Mouse (Mus musculus) intestine, embryonic 15.5 days (tissue): ENCODE measurements around the gene Ptprh. TPM values are rescaled to one million over a fixed set of nuclear protein-coding genes. Genes with fewer than 3 reads are reported as not detected.
"Not testable (repeated sequence)": the region's sequence is repeated elsewhere in the genome, so short reads cannot be mapped to it uniquely, and the experiment has no call there.

Experiments
- ATAC-seq: fragments of 200-750 bp; cut with Nextera tagmentation; 2 replicates; pipeline ENCODE4 v1.8.0; 2017; ENCODE audit warnings: moderate TSS enrichment, moderate library complexity
- H3K27ac ChIP-seq: fragments of 300-500 bp; sonication (generic); 2 replicates; pipeline ENCODE4 v1.5.1; 2015; ENCODE audit warnings: mild to moderate bottlenecking, inconsistent platforms
- H3K27me3 ChIP-seq: fragments of 300-500 bp; sonication (generic); replicated peaks from 2 replicates; pipeline ENCODE4 v1.6.1; 2015; ENCODE audit warnings: inconsistent platforms
- H3K36me3 ChIP-seq: fragments of 300-500 bp; sonication (generic); 2 replicates; pipeline ENCODE4 v1.6.1; 2015; ENCODE audit warnings: inconsistent platforms
- H3K4me1 ChIP-seq: fragments of 300-500 bp; sonication (generic); replicated peaks from 2 replicates; pipeline ENCODE4 v1.6.1; 2015; ENCODE audit warnings: inconsistent platforms
- H3K4me2 ChIP-seq: fragments of 300-500 bp; sonication (generic); replicated peaks from 2 replicates; pipeline ENCODE4 v1.6.1; 2015; ENCODE audit warnings: mild to moderate bottlenecking, inconsistent platforms
- H3K4me3 ChIP-seq: fragments of 300-500 bp; sonication (generic); replicated peaks from 2 replicates; pipeline ENCODE4 v1.5.1; 2015; ENCODE audit warnings: inconsistent platforms
- H3K9ac ChIP-seq: fragments of 300-500 bp; sonication (generic); 2 replicates; pipeline ENCODE4 v1.6.1; 2015; ENCODE audit warnings: inconsistent platforms
- H3K9me3 ChIP-seq: fragments of 300-500 bp; sonication (generic); 2 replicates; pipeline ENCODE4 v1.6.1; 2016; ENCODE audit warnings: inconsistent platforms
- WGBS: fragments of 180-500 bp; shearing (Covaris S2); methylation state at CpG from one replicate; pipeline ENCODE4 v1.1.7; 2015; 5-methylcytosine and 5-hydroxymethylcytosine counted together
- polyA plus RNA-seq: library from polyadenylated mRNA; unstranded; fragments of >200 nt; fragmentation: Nextera tagmentation; extraction: Ambion mirVana; gene quantifications from 2 replicates; pipeline ENCODE4 v1.2.1, GENCODE M21; 2015

The Ptprh gene
- polyA plus RNA-seq, 1 experiment from 2014 or later: 1.1 TPM

GRCm38 (mm10) chr7:4581481-4581880, 22.4 kb downstream of the Ptprh start:
- WGBS: 82% methylated on average over 3 of the region's 3 CpGs
- not testable (repeated sequence) for ATAC-seq, H3K36me3 ChIP-seq, H3K27ac ChIP-seq, H3K9me3 ChIP-seq, H3K4me3 ChIP-seq, H3K4me2 ChIP-seq, H3K4me1 ChIP-seq, H3K27me3 ChIP-seq, H3K9ac ChIP-seq

GRCm38 (mm10) chr7:4572361-4572760, 31.5 kb downstream of the Ptprh start:
- not testable (repeated sequence) for H3K4me3 ChIP-seq, H3K27ac ChIP-seq, H3K4me2 ChIP-seq, H3K27me3 ChIP-seq, H3K9ac ChIP-seq, H3K4me1 ChIP-seq, H3K36me3 ChIP-seq, H3K9me3 ChIP-seq, ATAC-seq
- 59% methylated on average over 2 of the region's 2 CpGs for WGBS

GRCm38 (mm10) chr7:4562660-4563059, 41.2 kb downstream of the Ptprh start:
- Histone ChIP-seq H3K9me3 (no peaks in the 10 kb centered on the region), H3K27ac (no peak overlapping the region), H3K27me3 (no peaks in the 10 kb centered on the region), H3K4me1 (no peaks in the 10 kb centered on the region), H3K36me3 (no peaks in the 10 kb centered on the region), H3K4me2 (no peak overlapping the region), H3K9ac (no peak overlapping the region), H3K4me3 (no peak overlapping the region)
- ATAC-seq: no peak
- 91% methylated on average over 3 of the region's 3 CpGs for WGBS

- ATAC-seq: peak; percentile 65
- Histone ChIP-seq H3K4me2 (no peak overlapping the region), H3K36me3 (no peaks in the 10 kb centered on the region), H3K4me1 (0 out of 2 replicates have a peak, but pooled peaks cover 2% of the 10 kb centered on the region), H3K27me3 (no peaks in the 10 kb centered on the region), H3K9me3 (no peaks in the 10 kb centered on the region), H3K27ac (no peak overlapping the region), H3K4me3 (no peak overlapping the region), H3K9ac (no peak overlapping the region)
- WGBS: 66% methylated on average over 6 of the region's 6 CpGs
Observed at GRCm38 (mm10) chr7:4557167-4557560, 46.7 kb downstream of the Ptprh start.

GRCm38 (mm10) chr7:4556256-4557166, 47.3 kb downstream of the Ptprh start:
- WGBS: 19% methylated on average over 15 of the region's 15 CpGs
- H3K9ac ChIP-seq: no peak overlapping the region
- no peaks in the 10 kb centered on the region for H3K27me3 ChIP-seq
- no peaks in the 10 kb centered on the region for H3K9me3 ChIP-seq
- no peak overlapping the region for H3K27ac ChIP-seq
- 0 out of 2 replicates have a peak, but pooled peaks cover 2% of the 10 kb centered on the region for H3K4me1 ChIP-seq
- no peak overlapping the region for H3K4me2 ChIP-seq
- ATAC-seq: peak; percentile 96
- no peaks in the 10 kb centered on the region for H3K36me3 ChIP-seq
- no peak overlapping the region for H3K4me3 ChIP-seq

- peak; percentile 50 for ATAC-seq
- no peaks in the 10 kb centered on the region for H3K9me3 ChIP-seq
- no peak within 1 kb of the TSS for H3K27ac ChIP-seq
- WGBS: 4% methylated on average over 33 of the region's 33 CpGs
- H3K4me3 ChIP-seq: peak within 1 kb of the TSS; percentile 31
- peak within 1 kb of the TSS; percentile 37 for H3K9ac ChIP-seq
- peaks cover 9% of the 10 kb centered on the region; the same call in 1 of the 2 replicates for H3K4me1 ChIP-seq
- no peaks in the 10 kb centered on the region for H3K36me3 ChIP-seq
- H3K27me3 ChIP-seq: 0 out of 2 replicates have a peak, but pooled peaks cover 5% of the 10 kb centered on the region
- peak within 1 kb of the TSS; percentile 76 for H3K4me2 ChIP-seq
Observed at GRCm38 (mm10) chr7:4547221-4547641, 56.6 kb downstream of the Ptprh start, which contains the start of gene Syt5. Gene Syt5 (minus strand): TSS chr7:4547541.

GRCm38 (mm10) chr7:4546591-4547131, 57.2 kb downstream of the Ptprh start:
- H3K4me1 ChIP-seq: peaks cover 9% of the 10 kb centered on the region; the same call in 1 of the 2 replicates
- peak; percentile 76 for ATAC-seq
- H3K4me3 ChIP-seq: peak overlapping the region; percentile 31
- H3K4me2 ChIP-seq: peak overlapping the region; percentile 76
- H3K9me3 ChIP-seq: no peaks in the 10 kb centered on the region
- H3K27me3 ChIP-seq: 0 out of 2 replicates have a peak, but pooled peaks cover 5% of the 10 kb centered on the region
- H3K9ac ChIP-seq: no peak overlapping the region
- 2% methylated on average over 26 of the region's 26 CpGs for WGBS
- no peak overlapping the region for H3K27ac ChIP-seq
- no peaks in the 10 kb centered on the region for H3K36me3 ChIP-seq

- Histone ChIP-seq H3K9ac (no peak overlapping the region), H3K4me2 (peak overlapping the region; percentile 76; the same call in 1 of the 2 replicates), H3K4me3 (no peak overlapping the region), H3K4me1 (peaks cover 9% of the 10 kb centered on the region; the same call in 1 of the 2 replicates), H3K27ac (no peak overlapping the region), H3K9me3 (no peaks in the 10 kb centered on the region), H3K27me3 (0 out of 2 replicates have a peak, but pooled peaks cover 5% of the 10 kb centered on the region), H3K36me3 (no peaks in the 10 kb centered on the region)
- WGBS: 72% methylated on average over 15 of the region's 15 CpGs
- ATAC-seq: peak; percentile 16; the same call in 1 of the 2 replicates
Observed at GRCm38 (mm10) chr7:4546050-4546449, 57.8 kb downstream of the Ptprh start.

GRCm38 (mm10) chr7:4542013-4542412, 61.8 kb downstream of the Ptprh start:
- ATAC-seq: no peak
- 0 out of 2 replicates have a peak, but pooled peaks cover 5% of the 10 kb centered on the region for H3K27me3 ChIP-seq
- no peak overlapping the region for H3K4me2 ChIP-seq
- H3K9me3 ChIP-seq: no peaks in the 10 kb centered on the region
- no peak overlapping the region for H3K4me3 ChIP-seq
- WGBS: 37% methylated on average over 17 of the region's 17 CpGs
- no peak overlapping the region for H3K9ac ChIP-seq
- 0 out of 2 replicates have a peak, but pooled peaks cover 6% of the 10 kb centered on the region for H3K4me1 ChIP-seq
- H3K36me3 ChIP-seq: no peaks in the 10 kb centered on the region
- H3K27ac ChIP-seq: no peak overlapping the region

- ATAC-seq: no peak
- no peak overlapping the region for H3K4me2 ChIP-seq
- H3K27ac ChIP-seq: no peak overlapping the region
- no peak overlapping the region for H3K9ac ChIP-seq
- 0 out of 2 replicates have a peak, but pooled peaks cover 3% of the 10 kb centered on the region for H3K27me3 ChIP-seq
- WGBS: 61% methylated on average over 5 of the region's 5 CpGs
- 0 out of 2 replicates have a peak, but pooled peaks cover under 1% of the 10 kb centered on the region for H3K4me1 ChIP-seq
- H3K9me3 ChIP-seq: no peaks in the 10 kb centered on the region
- no peaks in the 10 kb centered on the region for H3K36me3 ChIP-seq
- H3K4me3 ChIP-seq: no peak overlapping the region
Observed at GRCm38 (mm10) chr7:4541344-4541743, 62.5 kb downstream of the Ptprh start.

GRCm38 (mm10) chr7:4539019-4539418, 64.8 kb downstream of the Ptprh start:
- Histone ChIP-seq H3K9me3 (no peaks in the 10 kb centered on the region), H3K4me2 (no peak overlapping the region), H3K27me3 (no peaks in the 10 kb centered on the region), H3K36me3 (no peaks in the 10 kb centered on the region), H3K27ac (no peak overlapping the region), H3K4me1 (no peaks in the 10 kb centered on the region), H3K4me3 (no peak overlapping the region), H3K9ac (no peak overlapping the region)
- 76% methylated on average over 2 of the region's 2 CpGs for WGBS
- no peak for ATAC-seq

- Histone ChIP-seq H3K27me3 (no peaks in the 10 kb centered on the region), H3K9ac (no peak overlapping the region), H3K9me3 (no peaks in the 10 kb centered on the region), H3K27ac (no peak overlapping the region), H3K4me2 (no peak overlapping the region), H3K4me1 (peaks cover 2% of the 10 kb centered on the region), H3K4me3 (no peak overlapping the region), H3K36me3 (no peaks in the 10 kb centered on the region)
- ATAC-seq: no peak
- 47% methylated on average over 4 of the region's 4 CpGs for WGBS
Observed at GRCm38 (mm10) chr7:4537181-4537580, 66.7 kb downstream of the Ptprh start.
